Mouse (Mus musculus) lung, adult 2 months (tissue): ENCODE measurements around the gene Rab17. TPM values are rescaled to one million over a fixed set of nuclear protein-coding genes. Genes with fewer than 3 reads are reported as not detected.

Source experiments
- DNase-seq: peaks from one replicate; pipeline ENCODE4 v3.0.0; 2022
- H3K4me1 ChIP-seq: fragments of 200-500 bp; 2 replicates; pipeline ENCODE4 v1.6.1; 2011; ENCODE audit warnings: low read length; ENCODE audit not compliant: control insufficient read depth, insufficient read depth
- H3K4me3 ChIP-seq: fragments of 200-500 bp; replicated peaks from 2 replicates; pipeline ENCODE3; 2011; ENCODE audit warnings: low read depth, mild to moderate bottlenecking, control low read depth, low read length; ENCODE audit errors: extremely low read depth
- CTCF ChIP-seq: fragments of 200-500 bp; IDR thresholded peaks from 2 replicates; pipeline ENCODE4 v1.5.1; 2011; ENCODE audit warnings: mild to moderate bottlenecking, low read length, control low read depth; ENCODE audit not compliant: insufficient read depth
- POLR2A ChIP-seq: fragments of 200-500 bp; IDR thresholded peaks from 2 replicates; pipeline ENCODE4 v1.6.1; 2011; ENCODE audit warnings: low read depth, mild to moderate bottlenecking, control low read depth, low read length, borderline replicate concordance; ENCODE audit errors: extremely low read depth
- WGBS: fragments of 180-500 bp; shearing (Covaris S2); methylation state at CpG from one replicate; pipeline ENCODE4 v1.1.7; 2018; 5-methylcytosine and 5-hydroxymethylcytosine counted together
- polyA plus RNA-seq: library from polyadenylated mRNA; depleted of rRNA; stranded (reverse); fragments of >200 nt; gene quantifications from 2 replicates; pipeline ENCODE4 v1.2.3, GENCODE M21; 2012

Rab17 gene
- polyA plus RNA-seq, 1 experiment: 1.2 TPM

GRCm38 (mm10) chr1:90969881-90970390 lies 475 bp upstream of the Rab17 start:
- Histone ChIP-seq H3K4me1 (peaks cover 7% of the 10 kb centered on the region; the same call in 1 of the 2 replicates), H3K4me3 (no peak overlapping the region)
- WGBS: 58% methylated on average over 10 of the region's 10 CpGs
- DNase-seq: no peak
- TF ChIP-seq POLR2A (no peak), CTCF (no peak)

DNA sequence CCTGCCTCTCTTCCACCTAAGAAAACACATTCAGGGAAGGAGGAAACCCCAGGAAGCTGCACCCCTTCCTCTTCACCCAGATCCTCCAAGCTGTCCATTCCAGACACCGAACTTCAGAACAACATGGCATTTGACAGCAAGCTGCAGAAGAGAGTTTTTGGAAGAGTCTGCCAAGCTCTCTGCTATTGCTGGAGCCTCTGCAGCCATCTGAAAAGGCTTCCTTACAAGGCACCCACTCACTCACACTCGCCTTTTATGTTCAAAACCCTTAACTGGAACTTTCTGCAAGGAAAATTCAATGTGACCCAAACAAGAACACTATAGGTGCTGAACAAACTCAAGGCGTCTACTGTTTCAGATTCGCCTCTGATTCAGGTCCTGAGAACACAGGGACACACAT lies 812 bp downstream of the Rab17 start:
- 56% methylated on average over 4 of the region's 4 CpGs for WGBS
- peaks cover 5% of the 10 kb centered on the region; the same call in 1 of the 2 replicates for H3K4me1 ChIP-seq
- no peak overlapping the region for H3K4me3 ChIP-seq
- TF ChIP-seq POLR2A (no peak), CTCF (no peak)
- no peak for DNase-seq

DNA sequence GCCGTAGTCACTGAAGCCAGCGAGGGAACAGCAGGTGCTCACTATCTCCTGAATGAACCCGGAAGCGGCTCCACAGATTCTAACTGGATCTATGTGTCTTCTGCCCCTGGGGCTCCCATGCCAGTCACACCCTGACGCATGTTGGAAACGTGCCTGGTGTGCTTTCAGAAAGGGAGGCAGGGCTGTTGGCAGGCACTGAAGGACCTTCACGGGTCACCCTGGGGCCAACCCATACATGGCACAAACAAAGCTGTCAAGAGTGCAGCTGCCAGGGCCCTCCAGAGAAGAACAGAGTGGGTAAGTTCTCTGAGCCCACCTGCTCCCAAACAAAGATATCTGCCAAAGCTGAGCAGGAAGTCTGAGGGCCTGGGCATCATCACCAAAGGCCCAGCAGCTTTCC lies 1.9 kb downstream of the Rab17 start:
- Histone ChIP-seq H3K4me1 (peaks cover 2% of the 10 kb centered on the region; the same call in 1 of the 2 replicates), H3K4me3 (no peak overlapping the region)
- 45% methylated on average over 7 of the region's 7 CpGs for WGBS
- peak; percentile 49 for DNase-seq
- TF ChIP-seq POLR2A (no peak), CTCF (no peak)

- H3K4me3 ChIP-seq: no peak overlapping the region
- peaks cover 2% of the 10 kb centered on the region; the same call in 1 of the 2 replicates for H3K4me1 ChIP-seq
- DNase-seq: no peak
- WGBS: 24% methylated on average over 3 of the region's 3 CpGs
- TF ChIP-seq POLR2A (no peak), CTCF (no peak)
Measured at GRCm38 (mm10) chr1:90962994-90963393, 6.5 kb downstream of the Rab17 start.

- H3K4me1 ChIP-seq: no peaks in the 10 kb centered on the region; the same call in 1 of the 2 replicates
- no peak for TF ChIP-seq POLR2A
- TF ChIP-seq CTCF: no peak
- WGBS: 59% methylated on average over 4 of the region's 4 CpGs
- no peak for DNase-seq
- H3K4me3 ChIP-seq: no peak overlapping the region
Measured at GRCm38 (mm10) chr1:90962526-90962925, 6.9 kb downstream of the Rab17 start.

GRCm38 (mm10) chr1:90956245-90957096 lies 13.0 kb downstream of the Rab17 start:
- peak; percentile 46 for DNase-seq
- peaks cover 5% of the 10 kb centered on the region; the same call in 1 of the 2 replicates for H3K4me1 ChIP-seq
- WGBS: 31% methylated on average over 7 of the region's 7 CpGs
- H3K4me3 ChIP-seq: no peak overlapping the region
- TF ChIP-seq CTCF (peak; percentile 73), POLR2A (no peak)

DNA sequence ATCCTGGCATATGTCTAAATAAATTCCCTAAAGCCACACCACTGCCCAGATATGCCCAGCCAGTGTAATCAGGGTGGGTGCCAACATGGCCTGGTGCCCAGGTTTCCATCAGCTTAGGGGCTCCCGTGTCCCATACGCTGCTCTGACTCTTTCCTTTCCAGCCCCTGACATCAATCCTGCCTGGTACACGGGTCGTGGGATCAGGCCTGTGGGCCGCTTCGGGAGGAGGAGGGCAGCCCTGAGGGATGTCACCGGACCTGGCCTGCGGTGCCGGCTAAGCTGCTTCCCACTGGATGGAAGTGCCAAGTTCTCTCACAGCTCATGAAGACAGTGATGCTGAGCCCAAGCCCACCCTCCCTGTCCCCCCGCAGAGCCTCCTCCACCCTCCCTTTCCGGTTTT lies 15.8 kb downstream of the Rab17 start:
- Histone ChIP-seq H3K4me1 (peaks cover 5% of the 10 kb centered on the region; the same call in 1 of the 2 replicates), H3K4me3 (no peak overlapping the region)
- DNase-seq: no peak
- WGBS: 38% methylated on average over 11 of the region's 11 CpGs
- TF ChIP-seq POLR2A (no peak), CTCF (no peak)

DNA sequence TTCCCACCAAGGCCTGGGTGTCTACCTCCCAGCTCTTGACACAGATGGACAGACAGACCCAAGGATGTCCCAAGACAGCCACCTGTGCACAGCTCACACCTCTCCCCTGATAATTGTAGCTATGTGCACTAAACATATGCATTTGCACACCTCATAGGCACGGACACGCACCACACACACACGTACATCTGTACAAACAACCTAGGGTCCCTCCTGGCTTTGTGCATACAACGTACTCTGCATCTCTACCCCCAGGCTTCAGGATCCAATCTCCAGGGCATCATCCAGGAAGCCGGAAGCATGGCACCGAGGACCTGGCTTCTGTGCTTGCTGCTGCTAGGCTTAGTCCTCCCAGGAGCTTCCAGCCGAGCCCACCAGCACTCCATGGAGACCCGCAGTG lies 16.7 kb downstream of the Rab17 start, which contains the start of gene Prlh:
Gene Prlh (plus strand): TSS at position 301 of the 400 bp plus-strand sequence.
- DNase-seq: no peak
- Histone ChIP-seq H3K4me1 (peaks cover 5% of the 10 kb centered on the region; the same call in 1 of the 2 replicates), H3K4me3 (no peak within 1 kb of the TSS)
- TF ChIP-seq POLR2A (no peak), CTCF (no peak)
- 87% methylated on average over 8 of the region's 8 CpGs for WGBS

DNA sequence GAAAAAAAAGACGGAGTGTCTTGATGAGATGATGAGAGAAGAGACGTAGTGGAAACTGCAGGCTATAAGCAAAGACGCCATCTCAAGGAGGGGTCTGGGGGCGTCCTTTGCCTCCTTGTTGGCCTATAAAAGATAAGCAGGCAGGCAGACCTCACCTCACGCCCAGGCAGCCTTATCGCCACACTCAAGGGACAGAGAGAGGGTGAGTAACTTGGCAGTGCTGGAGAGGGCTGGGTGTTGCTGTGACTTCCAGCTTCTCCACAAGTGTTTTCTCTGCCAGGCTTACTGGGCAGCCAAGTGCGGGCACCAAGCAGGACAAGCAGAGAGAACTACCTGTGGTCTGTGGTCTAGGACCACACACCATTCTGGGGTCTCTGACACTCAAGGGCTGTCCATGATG lies 17.8 kb downstream of the Rab17 start:
- DNase-seq: no peak
- no peak overlapping the region for H3K4me3 ChIP-seq
- no peak for TF ChIP-seq CTCF
- TF ChIP-seq POLR2A: no peak
- peaks cover 5% of the 10 kb centered on the region; the same call in 1 of the 2 replicates for H3K4me1 ChIP-seq
- WGBS: 64% methylated on average over 7 of the region's 7 CpGs

GRCm38 (mm10) chr1:90949309-90949708 lies 20.2 kb downstream of the Rab17 start:
- no peak for DNase-seq
- WGBS: 34% methylated on average over 9 of the region's 9 CpGs
- Histone ChIP-seq H3K4me3 (no peak overlapping the region), H3K4me1 (peaks cover 5% of the 10 kb centered on the region; the same call in 1 of the 2 replicates)
- no peak for TF ChIP-seq CTCF
- no peak for TF ChIP-seq POLR2A

DNA sequence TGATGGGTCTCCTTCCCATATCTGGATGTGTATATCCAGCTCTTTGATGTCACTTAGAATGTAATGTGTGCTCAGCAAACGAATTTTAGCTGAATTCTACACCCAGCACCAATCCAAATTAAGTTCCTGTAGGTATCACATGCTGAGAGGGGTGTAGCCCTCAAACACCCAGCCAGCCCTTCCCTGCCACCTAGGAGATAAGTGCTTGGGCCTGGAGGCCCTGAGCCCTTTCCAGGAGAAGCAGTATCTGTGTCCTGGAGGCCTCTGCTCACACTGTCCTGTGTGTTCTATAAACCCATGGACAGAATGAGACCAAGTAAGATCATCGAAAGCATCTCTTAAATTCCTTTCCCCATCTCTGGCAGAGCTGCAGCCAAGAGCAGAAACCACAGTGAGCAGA lies 22.2 kb downstream of the Rab17 start:
- Histone ChIP-seq H3K4me1 (no peaks in the 10 kb centered on the region), H3K4me3 (no peak overlapping the region)
- TF ChIP-seq POLR2A (no peak), CTCF (no peak)
- DNase-seq: no peak
- WGBS: 71% methylated on average over 2 of the region's 2 CpGs
